Mouse (Mus musculus): ENCODE data around the gene Them7.
A peak's percentile ranks its signal among the peaks of the same experiment; 100 is the strongest.

Gene Them7

DNA sequence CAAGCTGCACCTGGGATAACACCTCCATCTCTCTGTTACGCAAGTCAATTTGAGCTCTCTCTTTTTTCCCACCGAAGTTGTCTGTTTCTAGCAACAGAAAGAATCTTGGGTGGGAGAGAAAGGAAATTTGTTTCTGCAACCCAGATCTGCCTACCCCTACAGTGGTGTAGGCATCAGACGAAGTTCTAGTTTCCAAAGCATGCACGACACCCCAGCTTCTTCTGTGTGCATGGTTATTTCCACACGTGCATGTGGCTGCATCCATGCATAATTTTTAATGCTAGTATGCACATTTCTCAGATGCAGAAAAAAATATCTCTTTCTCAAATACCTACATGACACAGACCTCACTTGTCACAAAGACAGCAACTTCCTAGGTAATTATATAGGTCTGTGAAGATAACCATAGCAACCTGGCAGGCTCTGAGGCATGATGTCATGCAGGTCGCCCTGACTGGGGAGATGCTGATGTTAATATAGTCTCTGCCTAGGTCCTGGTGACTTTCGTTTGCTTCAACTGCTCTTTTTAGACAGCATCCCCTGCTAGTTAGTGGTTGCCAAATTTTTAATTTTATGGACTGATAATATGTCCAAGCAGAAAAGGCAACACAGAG lies 192.0 kb downstream of the Them7 start:
- no peak for DNase-seq (ENCODE audit: low read depth, low spot score)

DNA sequence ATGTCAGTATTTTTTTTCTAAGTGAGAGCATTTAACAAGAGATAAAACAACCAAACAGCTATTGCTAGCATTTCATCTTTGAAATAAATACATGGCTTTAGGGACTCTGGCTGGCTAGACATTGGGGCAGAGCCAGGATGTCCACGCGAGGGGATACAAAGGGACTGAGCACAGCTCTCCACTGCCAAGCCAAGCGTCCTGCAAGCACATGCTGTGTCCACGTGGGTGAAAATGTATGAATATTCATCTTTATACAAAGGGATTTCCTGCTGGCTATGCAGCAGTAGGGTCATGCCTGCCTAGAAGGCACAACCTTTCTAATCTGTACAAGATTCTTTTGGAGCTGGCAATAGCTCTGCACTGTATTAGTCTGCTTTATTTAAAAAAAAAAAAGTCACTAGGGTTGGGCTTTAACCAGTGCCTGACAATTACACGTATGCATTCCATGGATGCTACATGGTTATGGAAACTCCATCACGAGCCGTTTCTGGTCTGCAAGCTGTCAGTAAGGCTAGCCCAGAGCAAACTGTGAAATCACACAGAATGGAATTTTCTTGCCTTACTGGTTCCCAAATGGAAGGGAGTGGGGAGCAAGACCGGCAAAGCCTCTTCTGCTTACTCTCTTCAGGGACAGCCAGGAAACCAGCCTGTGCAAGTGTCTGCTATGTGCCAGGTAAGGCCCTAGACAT lies 192.7 kb downstream of the Them7 start:
- no peak for DNase-seq (ENCODE audit: low read depth, low spot score)

DNA sequence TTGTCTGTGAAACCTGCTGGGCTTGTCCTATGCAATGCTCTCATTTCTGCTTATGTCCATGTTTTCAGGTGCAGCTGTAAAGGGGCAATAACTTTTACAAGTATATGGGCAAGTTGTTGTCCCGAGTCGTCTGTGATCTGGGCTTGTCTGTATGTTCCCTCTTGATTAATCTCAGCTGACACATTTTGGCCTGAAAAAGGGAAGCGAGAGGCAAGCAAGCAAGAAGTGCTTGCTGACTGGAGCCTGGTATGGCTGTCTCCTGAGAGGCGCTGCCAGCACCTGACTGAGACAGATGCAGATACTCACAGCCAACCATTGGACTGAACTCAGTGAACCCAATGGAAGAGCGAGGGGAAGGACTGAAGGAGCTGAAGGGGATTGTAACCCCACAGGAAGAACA lies 193.5 kb downstream of the Them7 start:
- no peak for DNase-seq (ENCODE audit: low read depth, low spot score)

DNA sequence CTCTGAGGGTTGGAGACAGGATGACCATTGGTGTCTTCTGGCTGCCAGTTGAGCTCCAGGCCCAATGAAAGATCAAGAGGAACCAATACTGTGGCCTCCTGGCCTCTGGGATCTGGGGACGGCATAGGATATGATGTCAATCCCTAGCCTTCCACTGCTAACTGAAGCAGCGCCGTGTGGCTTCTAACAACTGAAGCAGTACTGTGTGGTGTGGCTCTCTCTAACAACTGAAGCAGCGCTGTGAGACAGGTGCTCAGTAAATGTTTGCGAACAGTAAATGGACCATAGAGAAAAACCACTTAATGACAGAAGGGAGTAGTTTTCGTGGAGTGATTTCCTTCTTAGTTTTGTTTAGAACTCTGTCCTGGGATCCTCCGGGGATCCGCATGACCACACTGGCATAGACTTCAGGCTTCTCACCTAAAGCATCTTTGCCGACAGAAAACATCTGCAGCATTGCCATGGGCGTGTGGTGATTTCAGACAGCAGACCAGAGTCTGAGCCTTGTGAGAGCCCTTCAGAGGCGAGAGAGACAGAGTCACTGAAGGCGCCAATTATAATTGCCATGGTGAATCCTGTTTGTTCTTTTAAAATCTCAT lies 194.6 kb downstream of the Them7 start:
- DNase-seq (ENCODE audit: low read depth, low spot score): no peak

DNA sequence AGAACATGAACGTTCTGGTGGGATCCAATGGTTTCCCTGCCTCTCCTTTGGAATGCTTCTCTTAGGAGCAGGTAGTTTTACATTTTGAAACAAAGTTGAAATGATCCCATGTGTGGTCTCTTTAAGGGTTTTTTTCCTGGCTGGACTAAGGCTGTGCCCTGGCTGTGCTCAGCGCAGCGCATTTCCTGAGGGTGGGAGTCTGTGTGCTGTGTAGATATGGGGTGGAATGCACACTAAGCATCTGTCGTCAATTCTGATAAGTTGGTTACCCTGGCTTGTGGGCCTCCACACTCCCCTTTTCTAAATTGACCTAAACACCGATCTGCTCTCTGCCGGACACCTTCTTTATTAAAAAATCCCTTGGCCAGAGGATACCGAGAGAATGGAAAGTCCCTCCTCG lies 203.3 kb downstream of the Them7 start:
- DNase-seq (ENCODE audit: low read depth, low spot score): no peak

DNA sequence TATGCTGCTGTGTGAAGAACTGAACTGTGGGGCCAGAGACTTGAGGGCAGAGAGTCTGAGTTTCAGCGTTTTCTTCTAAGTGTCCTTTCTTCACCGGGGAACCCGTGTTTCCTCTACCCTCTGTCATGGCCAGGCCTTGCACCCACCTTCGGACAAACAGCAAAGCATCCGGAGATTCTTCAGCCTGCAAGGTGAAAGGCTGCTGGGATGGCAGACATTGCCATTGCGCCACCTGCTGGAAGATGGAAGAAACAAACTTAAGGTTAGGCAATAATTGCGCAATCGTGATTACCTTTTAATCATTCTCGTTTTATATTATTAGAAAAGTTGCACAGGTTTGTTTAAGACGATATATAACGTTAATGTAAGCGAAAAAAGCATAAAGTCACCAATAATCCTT lies 203.9 kb downstream of the Them7 start:
- DNase-seq (ENCODE audit: low read depth, low spot score): peak; percentile 52

DNA sequence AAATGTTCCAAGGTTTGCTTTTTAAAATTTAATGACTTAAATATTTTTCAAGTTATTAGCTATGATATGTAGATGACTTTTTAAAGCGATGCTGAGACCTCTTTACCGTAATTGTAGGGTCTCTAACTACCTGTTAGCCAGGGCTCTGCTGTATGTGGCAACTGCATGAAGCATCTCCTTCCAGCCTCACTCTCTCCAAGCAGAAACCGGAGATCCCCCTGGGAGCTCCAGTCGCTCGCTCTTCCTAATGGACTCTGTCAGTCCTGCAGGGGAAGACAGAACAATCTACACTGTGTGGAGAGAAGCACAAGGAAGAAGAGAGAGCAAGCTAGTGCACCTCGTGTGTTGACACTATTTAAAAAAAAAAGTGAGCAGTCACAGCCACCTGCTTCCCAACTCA lies 204.3 kb downstream of the Them7 start:
- DNase-seq (ENCODE audit: low read depth, low spot score): no peak
